Mouse (Mus musculus): ENCODE results near the gene Cldn1. TPM values are rescaled to one million over a fixed set of nuclear protein-coding genes. Genes with fewer than 3 reads are reported as not detected.

Gene Cldn1
- total RNA-seq, 2 experiments from 2014 or later, result 29.5 to 42.3 TPM

- no peak for DNase-seq (ENCODE audit: low spot score in 2 of 2)
Observed at GRCm38 (mm10) chr16:26309402-26309801, 62.2 kb downstream of the Cldn1 start.

Other genes with a start within 250 kb of the Cldn1 start
- gene Cldn16, start 91.3 kb upstream of the Cldn1 start, total RNA-seq (2021), result 1 to 10 TPM in 1 of 2 experiments, not detected in 1; 2.4 TPM
- gene Tmem207, start 154.9 kb upstream of the Cldn1 start, total RNA-seq (2021), result not detected
- 10 to 100 TPM; 14.4 to 18.8 TPM for gene Il1rap, start 209.9 kb upstream of the Cldn1 start, total RNA-seq (2021)